Mouse (Mus musculus): ENCODE measurements around the gene Crim1. TPM values are rescaled to one million over a fixed set of nuclear protein-coding genes. Genes with fewer than 3 reads are reported as not detected.
A peak's percentile ranks its signal among the peaks of the same experiment; 100 is the strongest.
"Not testable (repeated sequence)": the region's sequence is repeated elsewhere in the genome, so short reads cannot be mapped to it uniquely, and the experiment has no call there.

Gene Crim1
- total RNA-seq, 2 experiments from 2014 or later = 0.27 to 0.73 TPM

GRCm38 (mm10) chr17:78248197-78248596 is 48.1 kb downstream of the Crim1 start:
- no peak for ATAC-seq (ENCODE audit: poor library complexity, severe bottlenecking)

- ATAC-seq (ENCODE audit: poor library complexity, severe bottlenecking) = peak; percentile 33
Observed at GRCm38 (mm10) chr17:78248943-78249342, 48.9 kb downstream of the Crim1 start.

- ATAC-seq (ENCODE audit: poor library complexity, severe bottlenecking) = no peak
Observed at GRCm38 (mm10) chr17:78250149-78250938, 50.3 kb downstream of the Crim1 start.

GRCm38 (mm10) chr17:78253587-78253986 is 53.5 kb downstream of the Crim1 start:
- not testable (repeated sequence) for ATAC-seq (ENCODE audit: poor library complexity, severe bottlenecking)

GRCm38 (mm10) chr17:78254256-78254655 is 54.2 kb downstream of the Crim1 start:
- ATAC-seq (ENCODE audit: poor library complexity, severe bottlenecking) = peak; percentile 56

- ATAC-seq (ENCODE audit: poor library complexity, severe bottlenecking) = no peak
Observed at GRCm38 (mm10) chr17:78255711-78256110, 55.7 kb downstream of the Crim1 start.

- ATAC-seq (ENCODE audit: poor library complexity, severe bottlenecking) = no peak
Observed at GRCm38 (mm10) chr17:78256534-78256933, 56.5 kb downstream of the Crim1 start.

- no peak for ATAC-seq (ENCODE audit: poor library complexity, severe bottlenecking)
Observed at GRCm38 (mm10) chr17:78261684-78262083, 61.6 kb downstream of the Crim1 start.

GRCm38 (mm10) chr17:78264116-78264515 is 64.1 kb downstream of the Crim1 start:
- no peak for ATAC-seq (ENCODE audit: poor library complexity, severe bottlenecking)

- ATAC-seq (ENCODE audit: poor library complexity, severe bottlenecking) = peak; percentile 77
Observed at GRCm38 (mm10) chr17:78265135-78265534, 65.1 kb downstream of the Crim1 start.

GRCm38 (mm10) chr17:78266271-78266670 is 66.2 kb downstream of the Crim1 start:
- ATAC-seq (ENCODE audit: poor library complexity, severe bottlenecking) = no peak

GRCm38 (mm10) chr17:78268591-78268990 is 68.5 kb downstream of the Crim1 start:
- ATAC-seq (ENCODE audit: poor library complexity, severe bottlenecking) = no peak

- ATAC-seq (ENCODE audit: poor library complexity, severe bottlenecking) = no peak
Observed at GRCm38 (mm10) chr17:78269311-78269710, 69.3 kb downstream of the Crim1 start.

- no peak for ATAC-seq (ENCODE audit: poor library complexity, severe bottlenecking)
Observed at GRCm38 (mm10) chr17:78270019-78270418, 70.0 kb downstream of the Crim1 start.

GRCm38 (mm10) chr17:78271731-78272130 is 71.7 kb downstream of the Crim1 start:
- no peak for ATAC-seq (ENCODE audit: poor library complexity, severe bottlenecking)

GRCm38 (mm10) chr17:78272142-78272541 is 72.1 kb downstream of the Crim1 start:
- no peak for ATAC-seq (ENCODE audit: poor library complexity, severe bottlenecking)

- ATAC-seq (ENCODE audit: poor library complexity, severe bottlenecking) = no peak
Observed at GRCm38 (mm10) chr17:78272713-78273483, 72.8 kb downstream of the Crim1 start.

- no peak for ATAC-seq (ENCODE audit: poor library complexity, severe bottlenecking)
Observed at GRCm38 (mm10) chr17:78273875-78274274, 73.8 kb downstream of the Crim1 start.

GRCm38 (mm10) chr17:78274609-78275506 is 74.8 kb downstream of the Crim1 start:
- no peak for ATAC-seq (ENCODE audit: poor library complexity, severe bottlenecking)

GRCm38 (mm10) chr17:78275507-78275813 is 75.4 kb downstream of the Crim1 start:
- ATAC-seq (ENCODE audit: poor library complexity, severe bottlenecking) = no peak

GRCm38 (mm10) chr17:78279191-78279590 is 79.1 kb downstream of the Crim1 start:
- ATAC-seq (ENCODE audit: poor library complexity, severe bottlenecking) = no peak
